Mouse (Mus musculus): ENCODE measurements around the gene Gtpbp1. TPM values are rescaled to one million over a fixed set of nuclear protein-coding genes. Genes with fewer than 3 reads are reported as not detected.

Gene Gtpbp1
- polyA plus RNA-seq, 1 experiment, result 37.3 TPM

DNA sequence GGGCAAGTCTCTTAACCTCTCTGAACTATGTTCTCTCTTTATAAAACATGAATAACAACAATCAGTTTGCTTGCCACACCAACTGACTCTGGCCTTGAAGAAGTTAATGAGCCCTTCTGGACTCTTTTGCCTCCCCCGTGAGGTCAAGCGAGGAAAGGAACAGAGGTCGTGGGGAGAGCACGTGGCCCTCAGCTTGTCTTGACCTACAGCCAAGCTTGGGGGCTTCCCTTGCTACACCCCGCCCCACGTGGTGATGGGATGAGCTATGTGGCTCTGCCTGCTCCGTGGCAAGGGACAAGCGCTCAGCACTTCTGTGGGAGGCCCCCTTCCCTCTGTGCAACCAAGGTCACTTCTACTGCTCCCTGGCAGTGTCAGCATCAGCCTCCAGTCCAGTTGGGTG lies 54.1 kb downstream of the Gtpbp1 start:
- H3K4me3 ChIP-seq (replicated peaks; ENCODE audit: extremely low read depth, low read depth, low read length), result no peak overlapping the region
- peaks cover 10% of the 10 kb centered on the region for H3K4me1 ChIP-seq (ENCODE audit: control insufficient read depth, insufficient read depth, low read length)
- DNase-seq, result no peak
- 74% methylated on average over 8 of the region's 8 CpGs for WGBS
- TF ChIP-seq POLR2A (IDR thresholded peaks at IDR 0.05; ENCODE audit: borderline replicate concordance, extremely low read depth, low read depth, low read length) (no peak), CTCF (IDR thresholded peaks at IDR 0.05; ENCODE audit: insufficient read depth, low read length) (no peak)

DNA sequence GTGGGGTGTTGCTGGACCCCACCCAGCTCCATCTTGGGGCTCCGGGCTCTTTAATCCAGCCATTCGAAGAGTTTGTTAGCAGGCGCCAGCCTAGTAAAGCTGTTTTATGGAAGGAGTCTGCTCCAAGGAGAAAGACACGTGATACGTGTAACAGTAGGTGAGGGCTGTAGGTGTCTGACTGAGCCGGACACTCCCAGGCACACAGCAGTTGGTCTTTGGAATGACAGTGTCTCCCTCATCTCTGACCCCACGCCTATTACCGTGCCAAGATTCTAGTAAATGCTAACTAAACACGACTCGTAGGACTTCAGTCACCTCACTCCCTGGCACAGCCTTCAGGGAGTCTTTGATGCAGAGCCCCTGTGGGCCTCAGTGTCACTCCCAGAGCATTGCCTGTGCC lies 54.7 kb downstream of the Gtpbp1 start:
- WGBS, result 81% methylated on average over 10 of the region's 10 CpGs
- Histone ChIP-seq H3K4me1 (ENCODE audit: control insufficient read depth, insufficient read depth, low read length) (peaks cover 10% of the 10 kb centered on the region), H3K4me3 (replicated peaks; ENCODE audit: extremely low read depth, low read depth, low read length) (no peak overlapping the region)
- no peak for TF ChIP-seq POLR2A (IDR thresholded peaks at IDR 0.05; ENCODE audit: borderline replicate concordance, extremely low read depth, low read depth, low read length)
- TF ChIP-seq CTCF (IDR thresholded peaks at IDR 0.05; ENCODE audit: insufficient read depth, low read length), result no peak
- DNase-seq, result no peak

DNA sequence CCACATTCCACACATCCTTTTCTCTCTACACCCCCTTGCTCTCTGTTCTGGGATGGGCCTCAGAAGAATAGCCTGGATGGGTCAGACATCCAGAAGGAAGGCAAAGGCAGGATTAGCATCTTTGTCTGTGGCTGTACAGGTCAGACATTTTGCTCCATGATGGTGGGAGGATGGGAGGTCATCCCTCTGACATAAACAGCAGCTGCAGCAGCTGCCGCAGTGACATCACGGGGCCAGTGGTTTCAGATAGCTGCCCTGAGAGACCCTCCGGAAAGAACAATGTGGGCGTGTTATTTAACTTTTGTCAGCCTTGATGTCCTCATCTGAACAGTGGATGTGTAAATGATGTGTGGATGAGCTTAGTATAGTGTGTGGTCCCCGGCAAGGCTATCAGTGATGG lies 55.2 kb downstream of the Gtpbp1 start:
- no peak overlapping the region for H3K4me3 ChIP-seq (replicated peaks; ENCODE audit: extremely low read depth, low read depth, low read length)
- WGBS, result 86% methylated on average over 5 of the region's 5 CpGs
- DNase-seq, result no peak
- H3K4me1 ChIP-seq (ENCODE audit: control insufficient read depth, insufficient read depth, low read length), result peaks cover 5% of the 10 kb centered on the region
- no peak for TF ChIP-seq CTCF (IDR thresholded peaks at IDR 0.05; ENCODE audit: insufficient read depth, low read length)
- TF ChIP-seq POLR2A (IDR thresholded peaks at IDR 0.05; ENCODE audit: borderline replicate concordance, extremely low read depth, low read depth, low read length), result no peak

DNA sequence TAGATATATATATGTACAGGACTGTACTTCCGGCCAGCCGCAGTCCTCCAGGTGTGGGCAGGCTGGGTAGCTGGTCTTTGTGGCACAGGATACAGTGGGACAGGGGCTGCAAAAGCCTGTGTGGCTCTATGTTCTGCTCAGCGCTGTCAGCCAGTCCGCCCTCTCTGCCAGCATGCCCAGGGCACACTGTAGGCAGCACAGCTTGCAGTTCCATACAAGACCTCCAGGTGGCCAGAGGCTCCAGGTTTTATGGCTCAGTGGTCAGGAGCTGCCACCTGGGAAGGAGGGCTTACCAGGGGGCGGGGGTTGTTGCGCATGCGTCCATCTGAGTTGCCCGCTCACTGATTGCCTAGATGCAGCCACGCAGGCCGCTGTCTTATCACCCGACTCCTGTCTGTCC lies 57.4 kb downstream of the Gtpbp1 start:
- Histone ChIP-seq H3K4me1 (ENCODE audit: control insufficient read depth, insufficient read depth, low read length) (no peaks in the 10 kb centered on the region), H3K4me3 (replicated peaks; ENCODE audit: extremely low read depth, low read depth, low read length) (no peak overlapping the region)
- no peak for TF ChIP-seq POLR2A (IDR thresholded peaks at IDR 0.05; ENCODE audit: borderline replicate concordance, extremely low read depth, low read depth, low read length)
- peak; percentile 36; the same call in 1 of the 2 replicates for TF ChIP-seq CTCF (IDR thresholded peaks at IDR 0.05; ENCODE audit: insufficient read depth, low read length)
- no peak for DNase-seq
- 85% methylated on average over 11 of the region's 11 CpGs for WGBS

GRCm38 (mm10) chr15:79749162-79749561 lies 58.5 kb downstream of the Gtpbp1 start:
- no peak for DNase-seq
- 84% methylated on average over 7 of the region's 7 CpGs for WGBS
- TF ChIP-seq POLR2A (IDR thresholded peaks at IDR 0.05; ENCODE audit: borderline replicate concordance, extremely low read depth, low read depth, low read length) (no peak), CTCF (IDR thresholded peaks at IDR 0.05; ENCODE audit: insufficient read depth, low read length) (no peak)
- H3K4me3 ChIP-seq (replicated peaks; ENCODE audit: extremely low read depth, low read depth, low read length), result no peak overlapping the region
- H3K4me1 ChIP-seq (ENCODE audit: control insufficient read depth, insufficient read depth, low read length), result no peaks in the 10 kb centered on the region

GRCm38 (mm10) chr15:79750266-79750665 lies 59.6 kb downstream of the Gtpbp1 start:
- WGBS, result 75% methylated on average over 8 of the region's 8 CpGs
- TF ChIP-seq CTCF (IDR thresholded peaks at IDR 0.05; ENCODE audit: insufficient read depth, low read length) (no peak), POLR2A (IDR thresholded peaks at IDR 0.05; ENCODE audit: borderline replicate concordance, extremely low read depth, low read depth, low read length) (no peak)
- DNase-seq, result no peak
- Histone ChIP-seq H3K4me1 (ENCODE audit: control insufficient read depth, insufficient read depth, low read length) (no peaks in the 10 kb centered on the region), H3K4me3 (replicated peaks; ENCODE audit: extremely low read depth, low read depth, low read length) (no peak overlapping the region)

- no peaks in the 10 kb centered on the region for H3K4me1 ChIP-seq (ENCODE audit: control insufficient read depth, insufficient read depth, low read length)
- WGBS, result 76% methylated on average over 17 of the region's 17 CpGs
- DNase-seq, result no peak
- H3K4me3 ChIP-seq (replicated peaks; ENCODE audit: extremely low read depth, low read depth, low read length), result no peak overlapping the region
- TF ChIP-seq POLR2A (IDR thresholded peaks at IDR 0.05; ENCODE audit: borderline replicate concordance, extremely low read depth, low read depth, low read length) (no peak), CTCF (IDR thresholded peaks at IDR 0.05; ENCODE audit: insufficient read depth, low read length) (no peak)
Measured at GRCm38 (mm10) chr15:79751772-79752171, 61.1 kb downstream of the Gtpbp1 start.

- peak; percentile 83 for TF ChIP-seq CTCF (IDR thresholded peaks at IDR 0.05; ENCODE audit: insufficient read depth, low read length)
- TF ChIP-seq POLR2A (IDR thresholded peaks at IDR 0.05; ENCODE audit: borderline replicate concordance, extremely low read depth, low read depth, low read length), result no peak
- WGBS, result 22% methylated on average over 11 of the region's 11 CpGs
- Histone ChIP-seq H3K4me1 (ENCODE audit: control insufficient read depth, insufficient read depth, low read length) (no peaks in the 10 kb centered on the region), H3K4me3 (replicated peaks; ENCODE audit: extremely low read depth, low read depth, low read length) (no peak overlapping the region)
- DNase-seq, result peak; percentile 69
Measured at GRCm38 (mm10) chr15:79752742-79753419, 62.2 kb downstream of the Gtpbp1 start.

GRCm38 (mm10) chr15:79753420-79753752 lies 62.7 kb downstream of the Gtpbp1 start:
- WGBS, result 91% methylated on average over 3 of the region's 3 CpGs

GRCm38 (mm10) chr15:79753873-79754272 lies 63.2 kb downstream of the Gtpbp1 start:
- no peaks in the 10 kb centered on the region for H3K4me1 ChIP-seq (ENCODE audit: control insufficient read depth, insufficient read depth, low read length)
- TF ChIP-seq CTCF (IDR thresholded peaks at IDR 0.05; ENCODE audit: insufficient read depth, low read length), result no peak
- no peak for TF ChIP-seq POLR2A (IDR thresholded peaks at IDR 0.05; ENCODE audit: borderline replicate concordance, extremely low read depth, low read depth, low read length)
- DNase-seq, result no peak
- H3K4me3 ChIP-seq (replicated peaks; ENCODE audit: extremely low read depth, low read depth, low read length), result no peak overlapping the region
- 64% methylated on average over 4 of the region's 4 CpGs for WGBS

More at GRCm38 (mm10) chr15:79753420-79753752, 62.7 kb downstream of the Gtpbp1 start:
- no peaks in the 10 kb centered on the region for H3K4me1 ChIP-seq (ENCODE audit: control insufficient read depth, insufficient read depth, low read length)
- no peak for DNase-seq
- no peak for TF ChIP-seq CTCF (IDR thresholded peaks at IDR 0.05; ENCODE audit: insufficient read depth, low read length)
- no peak for TF ChIP-seq POLR2A (IDR thresholded peaks at IDR 0.05; ENCODE audit: borderline replicate concordance, extremely low read depth, low read depth, low read length)
- no peak overlapping the region for H3K4me3 ChIP-seq (replicated peaks; ENCODE audit: extremely low read depth, low read depth, low read length)
